Mouse (Mus musculus) ovary, postnatal 36 days (tissue): Measurements from ENCODE around the gene Aox2.

ENCODE experiments used
- DNase-seq: peaks from one replicate; pipeline ENCODE4 v3.0.0; 2022; ENCODE audit warnings: low spot score, mixed read lengths

Gene Aox2

DNA sequence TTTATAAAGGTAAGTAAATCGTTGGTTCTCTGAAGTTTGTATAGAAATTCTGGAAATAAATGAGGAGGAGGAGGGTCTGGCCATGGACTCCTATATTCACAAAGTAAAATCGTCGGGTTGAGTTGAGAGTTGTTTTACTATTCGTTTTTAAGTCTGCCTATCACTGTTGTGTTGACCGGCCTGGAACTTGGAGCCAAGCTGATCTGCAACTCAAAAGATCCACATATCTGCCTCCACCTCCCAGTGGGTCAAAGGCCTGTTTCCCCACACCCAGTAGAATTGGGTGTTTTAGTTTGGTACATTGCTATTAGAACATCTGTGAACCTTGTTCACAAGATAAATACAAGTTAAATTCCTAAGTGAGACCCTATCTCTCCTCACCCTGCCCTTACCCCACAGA, 125.6 kb downstream of the Aox2 start:
- no peak for DNase-seq

DNA sequence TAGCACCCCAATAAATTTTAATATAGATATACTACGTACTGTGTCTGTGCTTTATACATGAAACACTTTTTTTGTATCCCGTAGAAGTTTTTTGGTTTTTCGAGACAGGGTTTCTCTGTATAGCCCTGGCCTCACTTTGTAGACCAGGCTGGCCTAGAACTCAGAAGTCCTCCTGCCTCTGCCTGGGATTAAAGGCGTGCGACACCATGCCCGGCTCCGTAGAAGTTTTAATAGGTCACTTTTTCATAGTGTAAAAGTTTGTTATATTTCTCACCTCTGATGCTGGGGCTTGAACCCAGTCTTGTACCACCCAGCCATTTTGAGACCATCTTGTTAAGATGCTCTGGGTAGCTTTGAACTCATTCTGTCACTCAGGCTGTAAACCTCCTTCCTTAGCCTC, 129.2 kb downstream of the Aox2 start:
- DNase-seq: no peak

DNA sequence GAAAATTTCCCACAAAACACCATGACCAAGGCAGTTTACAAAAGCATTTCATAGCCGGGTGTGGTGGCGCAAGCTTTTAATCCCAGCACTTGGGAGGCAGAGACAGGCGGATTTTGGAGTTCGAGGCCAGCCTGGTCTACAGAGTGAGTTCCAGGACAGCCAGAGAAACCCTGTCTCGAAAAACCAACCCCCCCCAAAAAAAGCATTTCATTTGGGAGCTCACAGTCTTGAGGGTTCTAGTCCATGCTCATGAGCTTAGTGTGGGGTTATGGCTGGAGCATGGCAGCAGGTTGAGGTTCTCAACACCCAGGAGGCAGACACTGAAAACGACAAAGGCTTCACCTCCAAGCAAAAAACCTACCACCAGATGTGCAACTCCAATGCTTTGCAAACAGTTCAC, 130.0 kb downstream of the Aox2 start:
- DNase-seq: no peak

DNA sequence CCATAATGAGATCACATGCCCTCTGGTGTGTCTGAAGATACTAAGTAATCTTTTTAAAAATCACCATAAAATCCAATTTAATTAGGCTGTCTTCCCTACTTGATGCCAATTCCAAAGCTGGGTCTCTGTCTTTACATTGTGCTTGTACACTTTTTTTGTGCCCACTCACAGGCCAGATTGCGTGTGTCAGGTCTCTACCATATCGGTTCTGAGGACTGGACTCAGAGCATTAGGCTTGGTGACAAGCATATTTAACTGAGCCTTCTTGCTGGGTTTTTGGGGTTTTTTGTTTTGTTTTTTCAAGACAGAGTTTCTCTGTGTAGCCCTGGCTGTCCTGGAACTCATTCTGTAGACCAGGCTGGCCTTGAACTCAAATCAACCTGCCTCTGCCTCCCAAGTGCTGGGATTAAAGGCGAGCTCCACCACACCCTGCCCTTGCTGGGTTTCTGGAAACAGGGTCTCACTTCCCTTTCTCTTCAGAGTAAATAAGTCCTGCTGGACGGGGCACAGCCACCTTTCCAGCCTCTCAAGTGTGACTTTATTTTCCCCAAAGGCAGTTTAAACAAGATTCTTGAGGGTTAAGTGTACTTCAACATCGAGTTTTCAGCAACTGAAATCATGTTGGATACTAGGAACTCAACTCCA, 131.5 kb downstream of the Aox2 start:
- DNase-seq: no peak

- no peak for DNase-seq
Measured at GRCm38 (mm10) chr1:58410198-58410588, 132.1 kb downstream of the Aox2 start.

DNA sequence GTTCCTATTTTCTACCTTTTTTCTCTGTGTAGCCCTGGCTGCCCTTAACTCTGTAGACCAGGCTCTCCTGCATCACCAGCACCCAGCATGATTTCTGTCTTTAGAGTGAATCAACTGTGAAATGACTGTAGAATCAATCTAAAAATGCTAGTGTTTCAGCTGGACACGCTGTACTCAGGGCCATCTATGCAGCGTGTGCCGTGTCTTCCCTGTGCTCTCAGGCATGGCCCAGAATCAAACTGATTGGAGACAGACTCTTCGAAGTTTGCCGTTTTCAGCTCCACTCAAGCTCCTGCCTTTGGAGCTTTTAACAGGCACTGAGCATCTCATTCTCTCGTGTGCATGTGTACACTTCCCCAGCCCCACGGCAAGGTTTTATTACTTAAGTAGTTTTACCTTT, 132.7 kb downstream of the Aox2 start:
- no peak for DNase-seq

DNA sequence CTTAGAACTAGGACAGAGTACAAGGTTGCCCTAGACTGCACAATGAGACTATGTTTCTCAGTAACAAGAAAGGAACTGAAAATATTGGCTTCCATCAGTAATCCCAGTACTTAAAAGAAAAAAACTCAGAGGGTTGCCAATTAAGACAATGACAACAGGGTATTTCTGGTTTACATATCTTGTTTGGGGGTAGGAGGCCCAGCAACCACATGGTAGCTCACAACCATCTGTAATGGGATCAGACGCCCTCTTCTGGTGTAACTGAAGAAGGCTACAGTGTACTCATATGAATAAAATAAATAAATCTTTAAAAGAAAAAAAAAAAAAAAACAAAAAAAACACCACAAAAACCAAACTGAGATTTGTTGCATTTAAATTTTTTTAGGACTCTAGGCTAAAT, 137.3 kb downstream of the Aox2 start:
- DNase-seq: no peak

DNA sequence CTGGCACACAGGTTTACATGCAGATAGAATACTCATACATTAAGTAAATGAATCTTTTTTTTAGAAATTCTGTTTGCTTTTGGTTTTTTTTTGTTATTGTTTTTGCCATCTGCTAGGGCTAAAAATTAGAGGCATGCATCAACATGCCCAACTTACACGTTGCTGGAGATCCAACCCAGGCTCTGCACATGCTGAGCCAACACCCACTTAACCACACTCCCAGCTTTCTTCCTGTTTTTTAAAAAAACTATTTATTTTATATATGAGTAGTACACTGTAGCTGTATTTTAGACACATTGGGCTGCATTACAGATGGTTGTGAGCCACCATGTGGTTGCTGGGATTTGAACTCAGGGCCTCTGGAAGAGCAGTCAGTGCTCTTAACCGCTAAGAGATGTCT, 137.9 kb downstream of the Aox2 start:
- no peak for DNase-seq

GRCm38 (mm10) chr1:58420032-58420431, 141.9 kb downstream of the Aox2 start:
- no peak for DNase-seq

- DNase-seq: no peak
Measured at GRCm38 (mm10) chr1:58420961-58421360, 142.8 kb downstream of the Aox2 start.

DNA sequence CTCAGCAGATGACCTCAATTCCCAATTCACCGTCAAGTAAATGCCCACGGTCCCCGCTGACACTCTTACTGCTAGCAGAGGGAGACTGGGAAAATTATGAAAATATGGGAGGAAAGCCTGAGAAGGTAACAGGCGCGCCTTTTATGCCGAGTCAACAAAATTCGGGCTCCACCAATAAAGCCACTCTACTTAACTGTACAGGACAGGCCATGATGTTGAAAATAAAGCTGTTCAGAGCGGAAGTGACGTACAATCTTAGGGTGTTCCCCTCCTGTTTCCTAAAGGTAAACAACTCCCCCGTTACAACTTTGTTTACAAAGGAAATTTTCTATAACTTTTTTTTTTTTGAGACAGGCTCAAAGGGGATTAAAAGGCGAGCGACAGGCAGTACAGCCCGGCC, 144.8 kb downstream of the Aox2 start:
- no peak for DNase-seq

DNA sequence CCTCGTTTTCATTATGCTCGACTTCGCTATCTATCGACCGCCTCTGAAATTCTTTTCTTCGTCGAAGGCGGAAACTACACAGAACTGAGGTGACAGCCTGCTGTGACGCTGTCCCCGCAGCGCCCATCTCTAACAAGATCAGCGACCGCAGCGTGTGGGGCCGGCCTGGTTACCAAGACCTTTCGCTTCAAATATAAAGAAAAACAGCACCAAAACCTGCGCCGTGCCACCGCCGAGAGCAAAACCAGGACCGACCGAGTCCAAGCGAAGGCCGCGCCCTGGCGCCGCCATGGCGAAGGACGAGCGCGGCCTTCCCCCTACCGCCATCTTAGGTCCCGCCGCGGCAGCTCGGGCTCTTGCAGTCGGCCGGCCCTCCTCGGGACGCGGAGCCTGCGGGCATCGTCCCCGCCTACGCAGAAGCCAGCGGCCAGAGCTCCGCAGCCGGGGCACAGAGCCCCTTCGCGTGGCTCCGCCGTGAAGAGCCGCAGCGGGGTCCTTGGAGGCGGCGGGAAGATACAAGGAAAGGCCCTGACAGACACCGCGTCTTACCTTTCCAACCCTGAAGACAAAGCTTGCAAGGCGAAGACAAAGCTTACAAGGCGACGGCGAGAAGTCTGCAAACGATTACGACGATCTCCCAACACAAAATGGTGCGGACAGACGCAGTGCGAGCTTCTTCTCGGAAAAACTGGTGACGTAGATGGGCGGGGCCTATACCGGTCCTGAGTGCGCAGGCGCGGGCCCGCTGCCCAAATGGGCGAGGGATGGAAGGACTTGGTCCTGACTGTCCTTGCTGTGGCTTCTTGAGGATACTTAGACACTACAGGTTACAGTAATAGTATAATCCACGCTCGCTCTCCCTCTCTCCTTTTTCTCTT, 145.5 kb downstream of the Aox2 start, which contains the start of gene Clk1:
TSS of gene Clk1 (minus strand) at position 696 of the 878 bp plus-strand sequence.
- DNase-seq: peak; percentile 98

GRCm38 (mm10) chr1:58424551-58424950, 146.4 kb downstream of the Aox2 start:
- no peak for DNase-seq
